Mouse (Mus musculus) liver, embryonic 13.5 days (tissue): ENCODE results near the gene Mtx2. TPM values are rescaled to one million over a fixed set of nuclear protein-coding genes. Genes with fewer than 3 reads are reported as not detected.

ENCODE experiments used
- ATAC-seq: fragments of 200-750 bp; cut with Nextera tagmentation; 2 replicates; pipeline ENCODE4 v1.8.0; 2017; ENCODE audit warnings: low read depth, mild to moderate bottlenecking, moderate number of reproducible peaks, moderate library complexity
- DNase-seq: peaks from one replicate; pipeline ENCODE4 v3.0.0; 2022
- H3K27ac ChIP-seq: fragments of 300-500 bp; sonication (generic); 2 replicates; pipeline ENCODE4 v1.5.1; 2015; ENCODE audit warnings: moderate library complexity, mild to moderate bottlenecking, inconsistent platforms
- H3K27me3 ChIP-seq: fragments of 300-500 bp; sonication (generic); 2 replicates; pipeline ENCODE4 v1.6.1; 2015; ENCODE audit warnings: mild to moderate bottlenecking, inconsistent platforms
- H3K36me3 ChIP-seq: fragments of 300-500 bp; sonication (generic); 2 replicates; pipeline ENCODE4 v1.6.1; 2015; ENCODE audit warnings: mild to moderate bottlenecking, inconsistent platforms
- H3K4me1 ChIP-seq: fragments of 300-500 bp; sonication (generic); replicated peaks from 2 replicates; pipeline ENCODE4 v1.6.1; 2015; ENCODE audit warnings: inconsistent platforms
- H3K4me2 ChIP-seq: fragments of 300-500 bp; sonication (generic); 2 replicates; pipeline ENCODE4 v1.6.1; 2015; ENCODE audit warnings: inconsistent platforms, mild to moderate bottlenecking, moderate library complexity
- H3K4me3 ChIP-seq: fragments of 300-500 bp; sonication (generic); replicated peaks from 2 replicates; pipeline ENCODE4 v1.5.1; 2015; ENCODE audit warnings: mild to moderate bottlenecking, inconsistent platforms
- H3K9ac ChIP-seq: fragments of 300-500 bp; sonication (generic); 2 replicates; pipeline ENCODE4 v1.6.1; 2015; ENCODE audit warnings: mild to moderate bottlenecking, inconsistent platforms
- H3K9me3 ChIP-seq: fragments of 300-500 bp; sonication (generic); replicated peaks from 2 replicates; pipeline ENCODE4 v1.6.1; 2016; ENCODE audit warnings: inconsistent platforms
- WGBS: fragments of 180-500 bp; shearing (Covaris S2); methylation state at CpG from one replicate; pipeline ENCODE4 v1.1.7; 2015; ENCODE audit not compliant: insufficient replicate concordance; 5-methylcytosine and 5-hydroxymethylcytosine counted together
- polyA plus RNA-seq: library from polyadenylated mRNA; unstranded; fragments of >200 nt; fragmentation: Nextera tagmentation; extraction: Ambion mirVana; gene quantifications from 2 replicates; pipeline ENCODE4 v1.2.1, GENCODE M21; 2015

Gene Mtx2
- polyA plus RNA-seq: 74.4 and 78.7 TPM in 2 replicates

DNA sequence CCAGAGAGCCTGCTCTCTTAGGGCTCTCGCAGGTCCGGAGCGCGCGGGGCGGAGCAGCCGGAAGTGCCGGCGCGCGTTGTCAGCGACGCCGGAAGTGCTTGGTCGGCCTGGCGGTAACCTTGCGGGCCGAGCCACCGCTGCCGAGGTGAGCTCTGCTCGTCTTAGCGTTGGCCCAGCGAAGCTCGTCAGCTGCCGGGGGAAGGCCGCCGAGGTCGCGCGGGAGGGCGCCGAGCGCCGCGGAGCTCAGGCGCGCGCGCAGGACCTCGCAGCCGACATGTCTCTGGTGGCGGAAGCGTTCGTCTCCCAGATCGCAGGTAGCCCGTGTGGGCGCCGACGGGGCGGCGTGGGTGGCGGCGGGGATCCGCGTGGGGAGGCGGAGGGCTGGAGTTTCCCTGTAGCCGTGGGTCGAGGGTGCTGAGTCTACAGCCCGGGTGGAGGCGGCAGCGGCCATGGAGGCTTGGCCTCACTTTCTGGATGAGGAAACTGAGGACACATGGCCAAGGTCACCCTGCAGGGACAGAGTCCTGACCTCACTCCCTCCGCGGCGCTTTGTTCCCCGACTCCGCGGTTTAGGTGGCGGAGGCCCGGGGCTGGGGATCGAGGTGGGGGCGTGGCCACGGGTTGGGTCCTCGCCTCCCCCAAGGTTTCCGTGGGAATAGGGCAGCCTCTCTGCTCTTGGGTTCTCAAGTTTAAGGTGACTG lies at the start of gene Mtx2:
Gene Mtx2 (plus strand): TSS at position 74 of the 701 bp plus-strand sequence.
- Histone ChIP-seq H3K4me1 (peaks cover 9% of the 10 kb centered on the region), H3K27ac (peak within 1 kb of the TSS; percentile 90), H3K27me3 (no peaks in the 10 kb centered on the region), H3K4me2 (peak within 1 kb of the TSS; percentile 79), H3K4me3 (peak within 1 kb of the TSS; percentile 93), H3K9ac (peak within 1 kb of the TSS; percentile 90), H3K9me3 (no peaks in the 10 kb centered on the region), H3K36me3 (no peaks in the 10 kb centered on the region)
- under 1% methylated on average over 74 of the region's 74 CpGs for whole genome bisulfite sequencing
- ATAC-seq (peak; percentile 95), DNase-seq (peak; percentile 70)

DNA sequence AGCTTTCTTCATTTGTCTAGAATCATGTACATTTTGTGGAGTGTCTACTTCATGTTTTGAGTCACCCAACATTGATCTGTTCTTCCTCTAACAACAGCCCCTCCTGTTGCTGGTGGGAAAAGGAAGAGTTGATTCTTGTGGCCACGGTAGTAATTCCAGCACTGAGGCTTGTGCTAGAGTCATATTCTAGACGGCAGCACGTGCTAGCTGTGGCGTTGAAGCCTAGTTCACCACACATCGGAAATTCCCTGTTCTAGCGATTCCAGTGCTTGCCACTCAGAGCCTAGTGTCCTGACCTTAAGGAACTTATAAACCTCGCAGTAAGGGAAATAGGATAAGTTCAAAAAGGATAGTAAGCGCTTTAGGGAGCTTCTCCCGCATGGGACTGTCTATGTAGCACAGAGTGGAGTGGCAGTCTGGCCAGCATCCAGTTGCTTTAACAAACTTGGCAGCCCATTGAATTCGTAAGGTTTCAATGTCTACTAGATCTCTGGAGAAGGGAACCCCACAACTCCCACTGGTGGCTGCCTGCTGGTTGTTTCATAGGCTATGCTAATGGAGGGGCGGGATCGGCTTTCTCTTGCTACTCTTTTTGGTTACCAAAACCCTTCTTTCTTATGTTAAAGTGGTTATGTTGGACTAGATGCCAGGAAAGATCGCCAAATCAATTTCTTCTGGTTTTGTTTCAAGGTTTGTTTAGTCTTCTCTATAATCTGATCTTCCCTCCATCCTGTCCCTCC lies 47.9 kb upstream of the Mtx2 start:
- no peaks in the 10 kb centered on the region for H3K4me1 ChIP-seq
- H3K27ac ChIP-seq: no peak overlapping the region
- no peak overlapping the region for H3K9ac ChIP-seq
- ATAC-seq: no peak
- 0 out of 2 replicates have a peak, but pooled peaks cover 7% of the 10 kb centered on the region for H3K27me3 ChIP-seq
- 64% methylated on average over 13 of the region's 13 CpGs for WGBS
- DNase-seq: no peak
- H3K36me3 ChIP-seq: no peaks in the 10 kb centered on the region
- no peak overlapping the region for H3K4me3 ChIP-seq
- H3K4me2 ChIP-seq: no peak overlapping the region
- no peaks in the 10 kb centered on the region for H3K9me3 ChIP-seq

DNA sequence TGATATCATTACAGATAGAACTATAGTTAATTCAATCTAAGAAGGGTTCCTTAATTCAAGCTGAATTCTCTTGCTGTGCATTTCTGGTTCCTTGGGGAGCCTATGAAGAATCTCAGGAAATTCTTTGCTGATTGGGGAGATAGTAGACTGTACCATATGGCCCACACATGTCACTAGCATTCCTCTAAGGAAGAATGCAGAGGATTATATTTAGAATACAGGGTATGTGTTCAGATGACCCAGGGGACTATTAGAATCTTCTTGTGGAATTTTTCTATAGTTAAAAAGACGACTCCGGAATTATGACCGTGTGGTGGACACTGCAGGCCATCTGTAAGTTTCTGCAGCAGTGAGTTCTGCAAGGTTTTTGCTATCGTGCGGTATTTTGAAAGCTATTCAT lies 44.2 kb upstream of the Mtx2 start:
- WGBS: 81% methylated on average over 5 of the region's 5 CpGs
- H3K4me2 ChIP-seq: no peak overlapping the region
- no peak overlapping the region for H3K27ac ChIP-seq
- 0 out of 2 replicates have a peak, but pooled peaks cover 6% of the 10 kb centered on the region for H3K27me3 ChIP-seq
- no peak overlapping the region for H3K4me3 ChIP-seq
- no peaks in the 10 kb centered on the region for H3K4me1 ChIP-seq
- H3K9me3 ChIP-seq: no peaks in the 10 kb centered on the region
- no peak for DNase-seq
- H3K36me3 ChIP-seq: no peaks in the 10 kb centered on the region
- no peak overlapping the region for H3K9ac ChIP-seq
- no peak for ATAC-seq

DNA sequence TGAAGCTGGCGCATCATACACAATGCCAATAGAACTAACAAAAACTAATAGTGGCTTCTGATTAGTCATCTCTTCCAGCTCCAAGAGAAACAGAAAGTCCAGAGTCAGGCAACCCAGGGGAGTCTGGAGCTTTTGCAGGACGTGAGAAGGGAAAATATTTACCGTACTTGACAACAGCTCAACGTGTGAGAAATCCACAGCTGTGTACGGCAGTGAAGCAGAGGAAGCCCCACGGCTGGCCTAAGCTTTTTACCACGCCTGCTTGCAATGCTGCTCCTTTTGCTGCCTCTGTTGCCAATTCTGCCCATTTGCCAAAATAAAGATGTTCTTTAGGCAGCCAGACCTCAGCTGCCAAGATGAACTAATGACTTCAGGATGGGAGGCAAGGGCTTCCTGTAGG lies 30.1 kb upstream of the Mtx2 start:
- no peak overlapping the region for H3K4me2 ChIP-seq
- DNase-seq (no peak), ATAC-seq (no peak)
- no peak overlapping the region for H3K4me3 ChIP-seq
- 0 out of 2 replicates have a peak, but pooled peaks cover 4% of the 10 kb centered on the region for H3K27me3 ChIP-seq
- 53% methylated on average over 7 of the region's 7 CpGs for WGBS
- H3K9ac ChIP-seq: no peak overlapping the region
- H3K9me3 ChIP-seq: no peaks in the 10 kb centered on the region
- H3K36me3 ChIP-seq: no peaks in the 10 kb centered on the region
- no peaks in the 10 kb centered on the region for H3K4me1 ChIP-seq
- H3K27ac ChIP-seq: no peak overlapping the region

DNA sequence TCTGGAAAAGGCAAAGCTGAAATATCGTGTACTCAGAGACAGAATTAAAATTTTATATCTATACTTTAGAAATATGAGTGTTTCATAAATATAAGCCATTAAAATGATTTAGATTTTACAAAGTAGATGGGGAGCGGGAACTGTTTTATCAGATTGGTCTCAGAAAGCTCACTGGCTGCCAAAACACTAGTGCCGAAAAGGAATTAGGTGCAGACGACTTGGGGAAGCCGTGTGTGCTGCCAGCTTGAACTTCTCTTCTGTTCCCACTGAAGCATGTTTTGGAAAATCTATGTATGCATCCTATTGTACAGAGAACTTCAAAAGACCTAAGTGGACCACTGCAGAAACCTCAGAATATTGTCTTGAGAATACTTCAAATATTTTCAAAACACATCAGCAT lies 17.2 kb upstream of the Mtx2 start:
- no peak for ATAC-seq
- H3K27me3 ChIP-seq: 0 out of 2 replicates have a peak, but pooled peaks cover 5% of the 10 kb centered on the region

DNA sequence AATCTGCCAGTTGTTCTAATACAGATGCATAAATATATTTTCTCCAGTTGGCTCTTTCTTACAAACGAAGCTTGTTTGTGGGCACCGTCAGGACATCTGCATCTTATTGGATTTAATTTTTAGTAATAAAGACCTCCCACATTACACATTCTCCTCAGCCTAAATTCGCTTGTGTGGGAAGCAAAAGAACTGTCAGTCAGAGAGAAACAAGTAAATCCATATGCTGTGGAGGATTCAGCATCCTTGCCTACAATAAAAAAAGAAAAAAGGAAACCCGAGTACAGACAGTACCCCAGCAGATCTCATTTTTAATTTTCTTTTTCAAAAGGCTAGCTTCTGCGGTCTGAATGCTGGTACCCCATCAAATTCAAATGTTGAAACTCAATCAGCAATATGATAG lies 2.9 kb upstream of the Mtx2 start:
- no peak overlapping the region for H3K4me2 ChIP-seq
- no peaks in the 10 kb centered on the region for H3K9me3 ChIP-seq
- ATAC-seq (no peak), DNase-seq (no peak)
- no peak overlapping the region for H3K4me3 ChIP-seq
- H3K36me3 ChIP-seq: no peaks in the 10 kb centered on the region
- H3K27me3 ChIP-seq: 0 out of 2 replicates have a peak, but pooled peaks cover 6% of the 10 kb centered on the region
- H3K9ac ChIP-seq: no peak overlapping the region
- H3K4me1 ChIP-seq: peaks cover 6% of the 10 kb centered on the region
- 65% methylated on average over 5 of the region's 5 CpGs for WGBS
- H3K27ac ChIP-seq: no peak overlapping the region

More for the DNA sequence above, 17.2 kb upstream of the Mtx2 start:
- H3K9me3 ChIP-seq: no peaks in the 10 kb centered on the region
- no peak overlapping the region for H3K4me2 ChIP-seq
- H3K36me3 ChIP-seq: no peaks in the 10 kb centered on the region
- H3K4me1 ChIP-seq: no peaks in the 10 kb centered on the region
- WGBS: 70% methylated on average over 5 of the region's 5 CpGs
- no peak for DNase-seq
- no peak overlapping the region for H3K27ac ChIP-seq
- no peak overlapping the region for H3K4me3 ChIP-seq
- no peak overlapping the region for H3K9ac ChIP-seq

DNA sequence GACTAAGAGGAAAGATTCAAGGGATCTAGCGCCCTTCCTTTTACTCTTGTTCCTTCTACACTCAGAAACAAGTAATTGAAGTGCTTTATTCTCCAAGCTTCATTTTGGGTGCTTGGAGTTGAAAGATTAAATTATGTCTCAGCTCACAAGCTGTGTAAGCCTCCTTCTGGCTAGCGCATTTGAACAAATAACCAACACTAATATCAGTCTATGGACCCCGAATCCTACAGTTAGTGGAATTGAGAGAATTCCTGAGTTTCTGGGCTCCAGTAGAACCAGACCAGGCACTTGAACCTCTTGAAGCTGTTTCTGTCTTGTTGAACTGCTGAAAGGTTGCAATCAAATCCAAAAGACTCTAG lies 253 bp upstream of the Mtx2 start:
- Histone ChIP-seq H3K36me3 (no peaks in the 10 kb centered on the region), H3K27ac (peak overlapping the region; percentile 90), H3K4me3 (peak overlapping the region; percentile 93), H3K4me1 (peaks cover 9% of the 10 kb centered on the region), H3K9ac (peak overlapping the region; percentile 90), H3K9me3 (no peaks in the 10 kb centered on the region), H3K27me3 (no peaks in the 10 kb centered on the region), H3K4me2 (peak overlapping the region; percentile 79)
- 66% methylated on average over 3 of the region's 3 CpGs for WGBS
- ATAC-seq (peak; percentile 12), DNase-seq (no peak)

DNA sequence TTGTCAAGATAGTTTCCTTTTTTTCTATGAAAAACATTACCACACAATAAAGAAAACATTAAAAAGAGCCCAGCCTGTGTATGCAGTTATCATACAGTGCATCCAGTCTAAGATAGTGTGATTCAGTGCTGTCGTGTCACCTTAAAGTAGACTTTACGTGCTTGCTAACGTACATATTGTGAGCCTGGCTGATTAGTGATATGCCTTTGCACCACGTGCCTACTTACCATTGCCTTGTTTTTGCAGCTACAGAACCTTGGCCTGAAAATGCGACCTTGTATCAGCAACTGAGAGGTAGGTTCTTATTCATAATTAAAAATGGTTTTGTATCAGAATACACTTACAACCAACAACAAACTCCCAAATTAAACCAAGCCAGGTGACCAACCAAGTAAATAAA lies 21.4 kb downstream of the Mtx2 start:
- ATAC-seq: peak; percentile 89
- 39% methylated on average over 5 of the region's 5 CpGs for WGBS
- Histone ChIP-seq H3K4me3 (no peak overlapping the region), H3K27ac (no peak overlapping the region), H3K27me3 (no peaks in the 10 kb centered on the region), H3K9ac (no peak overlapping the region), H3K36me3 (no peaks in the 10 kb centered on the region), H3K4me1 (peaks cover 14% of the 10 kb centered on the region), H3K9me3 (no peaks in the 10 kb centered on the region), H3K4me2 (no peak overlapping the region)
- DNase-seq: peak; percentile 27

DNA sequence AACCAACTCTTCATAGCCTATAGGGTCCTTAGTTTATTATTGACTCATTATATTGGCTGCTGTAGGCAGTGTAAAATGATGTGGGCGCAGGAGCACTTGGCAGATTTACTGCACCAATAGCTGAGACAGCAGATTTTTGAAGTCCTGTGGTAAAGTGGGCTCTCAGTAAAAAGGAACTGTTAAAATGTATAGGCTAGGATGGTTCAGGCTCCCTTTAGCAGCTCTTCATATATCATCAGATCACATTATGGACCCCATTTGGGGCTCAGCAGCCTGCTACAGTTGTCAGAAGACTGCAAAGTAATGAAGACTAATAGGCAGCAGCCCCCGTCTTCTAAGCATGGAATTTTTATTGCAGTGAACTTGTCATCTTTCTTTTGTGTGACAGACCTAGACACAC lies 21.9 kb downstream of the Mtx2 start:
- ATAC-seq: 0 out of 2 replicates have a peak, but pooled peaks have one; percentile 36
- Histone ChIP-seq H3K27me3 (no peaks in the 10 kb centered on the region), H3K27ac (no peak overlapping the region; the same call in 1 of the 2 replicates), H3K9me3 (no peaks in the 10 kb centered on the region), H3K4me3 (no peak overlapping the region), H3K9ac (no peak overlapping the region), H3K4me1 (peaks cover 14% of the 10 kb centered on the region), H3K36me3 (no peaks in the 10 kb centered on the region), H3K4me2 (no peak overlapping the region)
- WGBS: 70% methylated on average over 2 of the region's 2 CpGs
- no peak for DNase-seq

DNA sequence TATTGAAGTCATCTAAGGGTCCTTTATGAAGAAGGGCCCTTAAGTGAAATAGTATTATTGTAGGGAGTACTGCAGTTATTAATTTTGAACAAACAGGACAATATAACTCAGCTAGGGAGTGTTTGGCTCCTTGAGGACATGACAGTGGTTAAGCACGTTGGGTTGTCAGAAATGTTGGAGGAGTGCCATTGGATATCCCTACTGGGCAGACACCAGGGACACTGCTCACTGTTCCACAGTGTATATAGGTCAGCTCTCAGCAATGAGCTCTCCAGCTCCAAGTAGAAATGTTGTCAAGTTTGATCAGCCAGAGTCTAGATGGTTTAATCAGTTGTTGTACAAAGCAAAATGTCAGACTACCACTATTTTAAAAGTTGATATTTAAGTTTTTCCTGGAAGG lies 24.4 kb downstream of the Mtx2 start:
- no peak for DNase-seq
- H3K4me3 ChIP-seq: no peak overlapping the region
- WGBS: 57% methylated on average over 1 of the region's 1 CpGs
- H3K27ac ChIP-seq: no peak overlapping the region
- no peaks in the 10 kb centered on the region for H3K27me3 ChIP-seq
- H3K36me3 ChIP-seq: no peaks in the 10 kb centered on the region
- H3K4me1 ChIP-seq: peaks cover 14% of the 10 kb centered on the region
- no peak for ATAC-seq
- no peak overlapping the region for H3K9ac ChIP-seq
- H3K9me3 ChIP-seq: no peaks in the 10 kb centered on the region
- H3K4me2 ChIP-seq: no peak overlapping the region

DNA sequence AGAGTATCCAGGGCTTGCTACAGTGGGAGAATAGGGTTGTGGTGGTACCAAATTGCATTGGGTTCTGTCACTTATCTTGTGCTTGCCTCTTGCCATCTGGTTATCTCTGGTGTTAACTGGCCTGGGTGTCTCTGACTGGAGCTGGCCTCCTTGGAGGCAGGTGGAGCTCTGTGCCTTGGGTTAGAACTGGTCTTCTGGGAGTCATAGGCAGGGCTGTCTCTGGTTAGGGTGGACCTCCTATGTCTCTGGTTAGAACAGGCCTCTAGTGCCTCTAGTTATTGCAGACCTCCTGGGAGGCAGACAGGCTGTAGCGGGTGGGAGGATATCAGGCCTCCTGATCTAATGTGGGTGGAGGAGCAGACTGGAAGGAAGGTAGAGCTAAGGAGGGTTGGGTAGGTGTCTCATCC lies 36.5 kb downstream of the Mtx2 start:
- 33% methylated on average over 1 of the region's 1 CpGs for WGBS
- peaks cover 4% of the 10 kb centered on the region; the same call in 1 of the 2 replicates for H3K36me3 ChIP-seq
- H3K27ac ChIP-seq: peak overlapping the region; percentile 89
- H3K4me3 ChIP-seq: peak overlapping the region; percentile 25; the same call in 1 of the 2 replicates
- H3K9me3 ChIP-seq: no peaks in the 10 kb centered on the region
- peaks cover 39% of the 10 kb centered on the region for H3K4me1 ChIP-seq
- peak overlapping the region; percentile 49 for H3K9ac ChIP-seq
- no peaks in the 10 kb centered on the region for H3K27me3 ChIP-seq
- H3K4me2 ChIP-seq: peak overlapping the region; percentile 56
- ATAC-seq (peak; percentile 99), DNase-seq (peak; percentile 72)
